Mouse (Mus musculus) lung, postnatal 14 days (tissue): ENCODE results near the gene Thumpd3.

ENCODE experiments used
- DNase-seq: peaks from one replicate; pipeline ENCODE4 v3.0.0; 2021

Thumpd3 gene

GRCm38 (mm10) chr6:113037946-113038734 is 7.9 kb upstream of the Thumpd3 start:
- DNase-seq = peak; percentile 74

DNA sequence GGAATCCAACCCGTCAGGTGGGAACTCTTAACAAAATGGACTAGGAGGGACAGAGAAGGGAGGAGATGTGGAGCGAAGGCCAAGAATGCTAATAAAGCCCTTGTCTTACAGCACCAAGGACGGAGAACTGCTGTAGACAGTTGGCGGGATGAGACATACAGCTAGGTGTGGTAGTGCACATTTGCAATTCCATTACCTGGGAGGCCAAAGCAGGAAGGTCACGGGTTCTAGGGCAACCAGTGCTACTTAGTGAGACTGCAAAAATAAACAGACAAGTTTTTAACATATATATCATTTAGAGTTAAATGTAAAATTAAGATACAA is 7.3 kb upstream of the Thumpd3 start:
- no peak for DNase-seq

DNA sequence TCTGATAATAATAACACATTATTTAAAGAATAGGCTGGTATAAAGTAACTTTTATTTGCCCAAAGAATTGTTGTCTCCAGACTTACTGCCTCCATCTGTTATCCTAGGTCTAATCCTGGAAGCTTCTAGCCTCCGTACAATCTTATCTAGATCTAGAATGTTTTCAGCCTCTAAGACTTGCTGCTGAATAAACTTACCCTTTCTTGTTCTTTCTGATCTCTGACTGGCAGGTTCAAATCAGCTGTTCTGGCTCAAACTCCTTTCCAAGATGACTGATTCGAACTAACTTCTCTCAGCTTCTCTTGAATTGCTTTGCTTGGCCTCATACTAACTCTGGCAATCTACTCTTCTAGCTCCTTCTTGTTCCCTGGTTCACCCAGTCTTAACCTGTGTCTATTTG is 5.7 kb upstream of the Thumpd3 start:
- no peak for DNase-seq

GRCm38 (mm10) chr6:113041215-113041990 is 4.6 kb upstream of the Thumpd3 start:
- DNase-seq = no peak

GRCm38 (mm10) chr6:113045575-113045974 is 450 bp upstream of the Thumpd3 start:
- no peak for DNase-seq

DNA sequence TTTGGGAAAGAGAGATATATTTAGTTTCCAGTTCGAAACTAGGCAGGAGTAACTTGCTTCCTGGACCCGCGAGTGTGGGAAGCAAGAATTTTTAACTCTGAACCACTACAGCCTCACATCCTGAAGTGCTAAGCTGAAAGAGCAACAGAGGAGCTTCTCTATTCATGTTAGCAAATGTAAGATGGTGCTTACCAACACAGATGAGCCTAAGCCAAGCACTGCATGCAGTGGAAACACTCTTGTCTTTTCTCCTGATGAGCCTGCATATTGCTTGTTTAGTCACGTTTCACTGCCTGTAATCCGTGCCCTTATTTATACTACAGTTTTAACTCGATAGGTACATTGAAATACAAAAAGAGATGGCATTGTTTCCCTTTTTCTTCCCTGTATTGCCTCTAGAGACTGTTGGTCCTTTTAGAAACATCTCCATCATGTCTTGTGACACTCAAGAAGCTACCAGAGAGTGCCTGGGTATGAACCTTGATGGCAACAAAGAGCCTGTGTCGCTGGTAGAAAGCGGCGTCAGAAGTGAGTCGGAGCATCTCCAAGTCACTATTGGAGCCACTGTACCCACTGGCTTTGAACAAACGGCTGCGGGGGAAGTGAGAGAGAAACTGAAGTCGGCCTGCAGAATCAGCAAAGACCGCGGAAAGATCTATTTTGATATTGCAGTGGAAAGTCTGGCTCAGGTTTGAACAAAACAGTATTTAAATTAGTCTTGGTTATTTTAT is 1.2 kb downstream of the Thumpd3 start:
- no peak for DNase-seq

DNA sequence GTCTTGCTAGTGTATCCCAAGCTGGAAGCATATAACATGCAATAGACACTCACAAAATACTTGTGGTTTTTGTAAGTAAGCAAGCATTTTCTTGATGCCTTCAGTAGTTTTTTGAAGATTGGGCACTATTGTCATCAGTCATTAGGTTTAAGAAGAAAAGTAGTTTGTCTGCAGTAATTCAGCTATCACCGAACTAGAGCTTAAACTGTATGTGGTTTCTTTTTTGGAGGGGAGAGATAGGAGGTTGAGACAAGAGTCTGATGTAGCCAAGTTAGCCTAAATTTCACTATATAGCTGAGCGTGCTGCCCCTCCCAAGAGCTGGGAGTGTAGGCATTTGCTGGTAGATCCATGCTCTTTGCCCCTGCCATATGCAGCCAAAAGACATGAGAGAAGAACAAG is 2.3 kb downstream of the Thumpd3 start:
- DNase-seq = no peak

- DNase-seq = no peak
These were observed 3.1 kb downstream of the Thumpd3 start for GRCm38 (mm10) chr6:113049159-113049558.

- no peak for DNase-seq
These were observed 6.9 kb downstream of the Thumpd3 start for GRCm38 (mm10) chr6:113052972-113053371.

DNA sequence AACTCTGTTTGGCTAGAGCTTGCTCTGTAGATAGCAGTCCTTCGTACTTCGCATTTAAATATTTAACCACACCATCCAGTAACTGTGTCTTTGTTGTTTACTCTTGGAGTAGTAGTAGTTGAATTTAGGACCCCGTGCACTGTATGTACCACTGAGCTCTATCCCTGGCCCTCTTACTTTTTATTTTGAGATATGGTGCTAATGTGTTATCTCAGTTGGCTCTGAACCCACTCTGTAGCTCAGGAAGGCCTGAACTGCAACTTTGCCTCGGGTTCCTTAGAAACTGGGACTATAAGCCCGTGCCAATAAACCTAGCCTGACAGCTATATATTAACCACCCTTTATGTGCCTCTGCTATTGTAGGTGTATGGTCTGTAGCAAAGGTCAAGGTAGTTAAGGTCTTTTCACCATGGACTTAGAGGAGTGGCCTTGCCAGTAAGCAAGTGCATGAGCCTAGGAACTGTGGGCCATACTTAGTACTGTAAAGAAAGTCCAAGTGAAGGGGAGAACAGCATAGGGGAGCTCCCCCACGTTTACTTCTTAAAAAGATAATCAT is 8.6 kb downstream of the Thumpd3 start:
- DNase-seq = no peak

DNA sequence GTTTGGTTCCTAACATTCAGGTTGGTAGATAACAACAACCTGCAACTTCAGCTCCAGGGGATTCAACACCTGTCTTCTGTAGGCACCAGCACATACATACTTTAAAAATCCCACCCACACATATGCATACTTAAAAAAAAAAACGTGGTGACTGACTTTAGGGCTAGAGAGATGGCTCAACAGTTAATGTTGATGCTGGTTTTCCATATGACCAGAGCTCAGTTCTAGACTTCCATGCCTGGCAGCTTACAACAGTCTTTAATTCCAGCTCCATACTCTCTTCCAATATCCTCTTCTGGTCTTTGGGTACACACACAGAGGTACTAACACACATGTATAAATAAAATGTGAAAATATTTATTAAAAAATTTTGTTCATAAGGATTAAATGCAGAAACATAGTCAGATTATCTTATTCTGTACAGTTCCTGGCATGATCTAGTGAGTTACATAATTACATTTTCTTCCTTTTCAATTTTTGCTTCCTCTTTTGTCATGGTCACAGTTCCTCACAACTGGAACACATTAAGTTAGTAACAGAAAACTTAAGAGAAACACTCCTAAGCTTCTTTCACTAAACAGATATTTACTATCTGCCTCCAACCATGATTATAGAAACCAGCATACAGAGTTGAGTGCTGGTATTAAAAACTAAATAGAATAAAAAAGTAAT is 15.0 kb downstream of the Thumpd3 start:
- DNase-seq = no peak

DNA sequence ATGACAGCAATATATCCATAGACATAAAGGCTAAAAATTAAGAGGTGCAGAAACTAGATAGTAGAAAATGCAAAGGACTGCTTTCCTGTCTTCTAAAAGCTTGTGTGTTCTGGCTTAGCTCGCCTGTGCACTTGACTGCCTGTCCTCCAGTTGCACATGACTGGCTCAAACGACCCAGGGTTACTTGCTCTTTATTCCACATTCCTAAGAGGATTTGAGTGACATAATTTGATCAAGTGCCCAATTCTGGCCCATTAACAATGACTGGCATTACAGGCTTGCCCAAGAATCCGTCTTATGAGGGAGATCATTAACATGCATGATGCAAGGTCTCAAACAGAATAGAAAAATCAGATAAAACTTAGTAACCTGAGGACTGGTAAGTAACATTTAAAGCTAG is 16.2 kb downstream of the Thumpd3 start:
- peak; percentile 24 for DNase-seq

GRCm38 (mm10) chr6:113063363-113063762 is 17.3 kb downstream of the Thumpd3 start:
- DNase-seq = no peak

- DNase-seq = no peak
These were observed 19.2 kb downstream of the Thumpd3 start for GRCm38 (mm10) chr6:113065186-113065585.

DNA sequence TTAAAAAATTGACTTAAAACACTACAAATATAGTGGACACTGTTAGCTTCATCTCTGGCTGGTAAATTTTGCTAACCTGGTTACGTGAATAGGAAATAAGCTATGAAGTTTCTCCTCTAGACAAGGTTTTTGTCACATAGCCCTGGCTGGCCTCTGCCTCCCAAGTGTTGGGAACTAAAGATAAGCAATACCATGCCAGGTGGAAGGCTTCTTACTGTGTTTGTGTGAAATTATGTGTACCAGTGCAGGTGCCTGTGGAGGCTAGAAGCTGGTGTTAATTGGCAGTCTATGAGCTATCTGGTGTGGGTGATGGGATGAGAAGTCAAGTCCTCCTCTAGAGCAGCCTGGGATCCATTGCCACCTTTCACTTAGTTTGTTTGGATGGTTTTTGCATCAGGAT is 23.1 kb downstream of the Thumpd3 start:
- DNase-seq = no peak

- no peak for DNase-seq
These were observed 29.2 kb downstream of the Thumpd3 start for GRCm38 (mm10) chr6:113075261-113075660.

DNA sequence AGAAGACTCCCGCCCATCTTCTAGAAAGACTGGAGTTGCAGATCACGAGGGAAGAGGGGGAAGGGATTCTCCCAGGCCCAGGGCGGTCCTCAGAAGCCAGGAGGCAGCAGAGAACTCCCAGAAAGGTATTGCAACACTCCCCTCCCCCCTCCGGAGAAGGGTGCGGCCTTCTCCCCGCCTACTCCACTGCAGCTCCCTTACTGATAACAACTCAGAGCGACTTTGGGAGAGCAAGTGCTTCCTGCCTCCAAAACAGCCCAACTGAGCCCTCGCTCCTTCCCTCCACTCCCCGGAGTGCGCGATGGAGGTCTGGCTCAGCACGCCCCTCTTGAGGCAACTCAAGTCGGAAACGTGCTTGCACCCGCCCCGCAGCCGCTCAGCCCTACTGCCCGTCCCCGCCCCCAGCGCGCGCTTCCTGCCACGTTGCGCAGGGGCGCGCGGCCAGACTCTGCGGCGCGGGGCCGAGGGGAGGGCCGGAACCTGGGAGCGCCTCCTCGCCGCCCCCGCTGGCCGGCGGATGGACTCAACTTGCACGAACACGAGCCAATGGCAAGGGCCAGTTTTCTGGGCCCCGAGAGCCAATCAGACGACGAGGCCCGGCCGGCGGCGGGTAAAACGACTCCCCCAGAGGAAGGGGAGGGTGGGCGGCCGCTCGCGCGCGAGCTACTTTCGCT is 30.1 kb downstream of the Thumpd3 start:
- DNase-seq = peak; percentile 95

DNA sequence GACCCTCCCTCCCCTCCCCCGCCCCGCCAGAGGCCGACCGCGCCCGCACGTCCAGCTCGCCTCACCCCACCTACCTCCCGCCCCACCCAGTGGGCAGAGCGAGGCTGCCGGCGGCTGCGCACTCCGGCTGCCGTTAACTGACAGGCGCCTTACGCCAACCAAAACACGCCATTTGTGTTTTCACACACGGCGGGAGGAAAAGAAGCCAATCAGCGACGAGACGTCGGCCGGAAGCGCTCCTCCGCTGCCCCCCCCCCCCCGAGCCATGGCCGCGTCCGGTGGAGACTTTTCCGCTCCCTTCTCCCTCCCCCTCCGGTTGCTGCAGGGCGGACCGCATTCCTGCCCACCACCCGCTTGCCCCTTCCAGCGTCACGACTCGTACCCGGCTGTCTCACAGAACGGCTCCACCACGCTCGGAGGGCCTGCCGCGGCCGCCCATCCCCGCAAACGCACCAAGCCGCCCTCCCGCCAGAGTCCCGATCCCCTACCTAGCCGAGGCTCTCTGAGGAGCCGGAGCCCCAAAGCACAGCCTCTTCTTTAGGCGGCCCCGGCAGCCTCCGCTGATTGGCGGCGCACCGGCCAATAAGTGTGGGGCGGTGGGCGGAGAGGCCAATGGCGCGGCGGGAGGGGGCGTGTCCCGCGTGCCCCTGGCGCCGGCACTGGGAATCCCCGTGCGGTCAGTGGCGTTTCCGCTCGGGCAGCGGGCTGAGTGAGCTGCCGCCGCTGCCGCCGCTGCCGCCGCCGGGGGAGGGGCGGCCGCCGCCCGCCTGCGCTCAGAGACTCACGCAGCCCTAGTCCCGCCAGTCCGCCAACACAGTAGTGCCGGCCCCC is 30.9 kb downstream of the Thumpd3 start, which contains the start of gene Setd5:
TSS of gene Setd5 (plus strand) at position 680 of the 831 bp plus-strand sequence.
- peak; percentile 98 for DNase-seq

GRCm38 (mm10) chr6:113077569-113078030 is 31.6 kb downstream of the Thumpd3 start:
- DNase-seq = no peak

DNA sequence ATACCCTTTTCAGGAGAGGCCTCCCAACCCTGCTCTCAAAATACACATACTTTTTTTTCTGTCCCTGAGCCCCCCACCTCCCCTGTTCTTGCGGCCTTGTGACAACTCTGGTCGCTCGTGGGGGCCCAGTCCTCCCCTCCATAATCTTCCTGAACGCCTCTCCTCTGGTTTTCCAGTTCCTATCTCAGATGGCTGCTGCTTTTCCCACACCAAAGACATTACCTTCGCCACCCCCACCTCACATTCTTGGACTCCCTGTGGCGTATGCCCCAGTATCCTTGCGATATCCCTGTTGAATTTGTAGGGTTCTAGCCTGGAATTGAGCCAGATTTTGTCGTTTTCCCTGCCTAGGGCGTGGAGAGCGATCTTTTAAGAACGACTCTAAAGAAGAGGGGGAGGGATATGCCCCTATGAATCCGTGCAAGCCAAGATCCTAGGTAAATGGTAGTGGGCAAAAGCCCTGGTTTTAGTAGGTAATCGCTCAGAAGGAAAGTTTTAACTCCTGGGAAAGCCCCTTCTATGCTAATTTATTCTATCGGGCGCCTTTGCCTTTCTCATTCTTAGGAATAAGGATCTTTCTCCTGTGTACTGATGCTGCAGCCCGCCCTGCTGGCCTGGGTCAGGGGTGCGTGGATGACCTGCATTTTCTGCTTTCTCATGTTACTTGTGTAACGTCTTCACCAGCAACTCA is 32.2 kb downstream of the Thumpd3 start:
- peak; percentile 24 for DNase-seq
